10 mouse cellular contexts compared by ENCODE assay signal in the genomic region with DNA sequence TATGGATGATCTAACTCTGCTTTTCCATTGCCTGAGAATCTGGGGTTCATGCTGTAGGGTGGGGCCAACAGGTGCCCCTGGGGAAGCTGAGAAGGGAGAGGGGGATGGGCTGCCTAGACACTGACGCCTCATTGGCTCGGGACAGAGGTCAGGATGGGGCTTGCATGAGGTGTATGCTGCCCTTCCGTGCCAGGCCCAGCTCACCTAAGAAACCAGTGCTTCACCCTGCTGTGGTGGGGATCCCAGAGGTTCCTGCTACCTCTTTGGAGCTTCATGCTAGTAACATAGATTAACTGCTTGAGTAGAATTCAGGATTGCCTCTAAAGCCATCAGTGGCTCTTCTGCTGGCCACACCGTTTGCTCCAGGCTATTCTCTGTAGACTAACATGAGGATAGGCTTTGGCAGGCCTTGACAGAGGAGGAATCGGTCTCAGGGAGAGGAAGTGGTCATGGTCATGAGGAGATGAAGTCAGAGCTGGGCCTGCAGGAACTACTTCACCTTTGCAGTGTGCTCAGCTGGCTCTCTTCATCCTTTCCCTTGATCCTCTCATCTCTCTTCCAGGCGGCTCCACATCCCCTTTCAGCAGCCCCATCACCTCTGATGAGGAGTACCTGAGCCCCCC. TPM values are rescaled to one million over a fixed set of nuclear protein-coding genes. Genes with fewer than 3 reads are reported as not detected.
DNase-seq lines count a peak whose midpoint lies in the region; ATAC-seq lines count a peak whose summit lies in the region.
"Had no signal": no experiment of that assay in that cellular context is flagged by ENCODE, and none has a peak within 500 bp of the region (broad histone marks: within the 10 kb centered on the region; RNA-seq: fewer than 3 reads in every experiment).

No protein-coding gene starts in this region.

- peak overlapping the region; percentile 82 for H3K4me2 ChIP-seq in heart, embryonic 14.5 days (ENCODE audit: low read length)

- H3K9me3 ChIP-seq in heart, embryonic 14.5 days (ENCODE audit: control insufficient read depth, low read length) = no peaks in the 10 kb centered on the region
- H3K9me3 ChIP-seq in hindbrain, embryonic 10.5 days = no peaks in the 10 kb centered on the region

- ATAC-seq in heart, embryonic 14.5 days (ENCODE audit: insufficient number of reproducible peaks, insufficient read depth, low FRiP score, low read depth) = no peak

- peak overlapping the region; percentile 39 to 48 for H3K4me3 ChIP-seq in heart, embryonic 14.5 days (ENCODE audit: control insufficient read depth in 1 of 2, insufficient read depth in 1 of 2, low read depth in 1 of 2, low read length in 2 of 2)
- H3K4me3 ChIP-seq in hindbrain, embryonic 10.5 days = peak overlapping the region; percentile 40
- H3K4me3 ChIP-seq in macrophage (ENCODE audit: inconsistent target) = peak overlapping the region; percentile 81

- H3K4me1 ChIP-seq in heart, embryonic 14.5 days (ENCODE audit: control insufficient read depth in 2 of 2, insufficient read depth in 2 of 2, low read length in 2 of 2) = peaks cover 26 to 52% of the 10 kb centered on the region in 2 experiments
- peaks cover 45% of the 10 kb centered on the region for H3K4me1 ChIP-seq in hindbrain, embryonic 10.5 days (replicated peaks)

- H3K36me3 ChIP-seq in heart, embryonic 14.5 days (ENCODE audit: control insufficient read depth, insufficient read depth, low read length) = peaks cover 68% of the 10 kb centered on the region
- H3K36me3 ChIP-seq in hindbrain, embryonic 10.5 days = peaks cover 35% of the 10 kb centered on the region
- peaks cover 39% of the 10 kb centered on the region for H3K36me3 ChIP-seq in macrophage (ENCODE audit: inconsistent target)

- H3K27ac ChIP-seq in heart, embryonic 14.5 days (replicated peaks in 1 of 2; ENCODE audit: control insufficient read depth in 1 of 2, insufficient read depth in 1 of 2, low read depth in 2 of 2, low read length in 2 of 2) = peak overlapping the region; percentile 96 to 100
- H3K27ac ChIP-seq in hindbrain, embryonic 10.5 days = peak overlapping the region; percentile 89
- H3K27ac ChIP-seq in macrophage = peak overlapping the region; percentile 100

- H3K79me2 ChIP-seq in macrophage (ENCODE audit: inconsistent target) = peaks cover 27% of the 10 kb centered on the region

- DNase-seq in heart, postnatal 25 days (ENCODE audit: low spot score) = no peak
- DNase-seq in NIH3T3 (ENCODE audit: low read depth) = peak; percentile 59
- no peak for DNase-seq in hindbrain, embryonic 10.5 days (ENCODE audit: low spot score)
- DNase-seq in urinary bladder, postnatal 4 days (ENCODE audit: low spot score in 2 of 2) = no peak
- no peak for DNase-seq in left cerebral cortex, postnatal 25 days (ENCODE audit: low spot score in 2 of 2)
- no peak for DNase-seq in right cerebral cortex, postnatal 10 days (ENCODE audit: low spot score in 2 of 2)
- DNase-seq: thymus, adult 18-20 months had no signal

- intact Hi-C loops in heart, postnatal 25 days (cut with DNase I) = no loop called here
- intact Hi-C loops in left cerebral cortex, postnatal 25 days (cut with DNase I) = no loop called here

- no peaks in the 10 kb centered on the region for H3K27me3 ChIP-seq in heart, embryonic 14.5 days (ENCODE audit: control insufficient read depth, insufficient read depth, low read length)
- H3K27me3 ChIP-seq in hindbrain, embryonic 10.5 days (ENCODE audit: insufficient read depth, poor library complexity, severe bottlenecking) = peaks cover 4% of the 10 kb centered on the region; the same call in 1 of the 2 replicates

- peak overlapping the region; percentile 79 for H3K9ac ChIP-seq in heart, embryonic 14.5 days (ENCODE audit: low read length)

- 19% methylated on average over 6 of the region's 6 CpGs for WGBS in heart, embryonic 14.5 days
- WGBS in hindbrain, embryonic 10.5 days = 38% methylated on average over 6 of the region's 6 CpGs
- WGBS in macrophage (ENCODE audit: missing documents) = 37% methylated on average over 6 of the region's 6 CpGs

RNA-seq across cellular contexts. Expression of gene Speg, which starts 25.5 kb away (rescaled TPM):
- polyA plus RNA-seq in heart, embryonic 14.5 days (2014; fragmentation: Nextera tagmentation; extraction: Ambion mirVana) = 52.4 and 53.4 TPM in 2 replicates
- 100 to 1,000 TPM; 141 to 144 TPM for total RNA-seq in heart, postnatal 25 days (2021)
- polyA plus RNA-seq in hindbrain, embryonic 10.5 days (2016; fragmentation: Nextera tagmentation; extraction: Ambion mirVana) = 19.0 and 20.2 TPM in 2 replicates
- 100 to 1,000 TPM in 23 of 26 experiments, 10 to 100 TPM in 3; 27.7 to 350 (median 221) TPM for total RNA-seq in macrophage (2018; cell fraction: chromatin; rRNA removed)
- 100 to 1,000 TPM in 25 of 26 experiments, 10 to 100 TPM in 1; 96.2 to 181 (median 153) TPM for total RNA-seq in macrophage (2018; cell fraction: cytosol; rRNA removed)
- 100 to 1,000 TPM in 21 of 26 experiments, 10 to 100 TPM in 5; 41.9 to 238 (median 169) TPM for total RNA-seq in macrophage (2018; cell fraction: nucleus; rRNA removed)
- polyA plus RNA-seq in macrophage (2018) = 98.9 to 144 TPM (median 121 TPM) in 3 replicates
- 100 to 1,000 TPM; 192 to 208 TPM for total RNA-seq in left cerebral cortex, postnatal 25 days (2021)
- total RNA-seq: monocyte, adult 5-6 weeks had no signal

RNA-seq across cellular contexts. Expression of gene Gmppa, which starts 35.1 kb away (rescaled TPM):
- 53.3 and 71.9 TPM in 2 replicates for polyA plus RNA-seq in heart, embryonic 14.5 days (2014; fragmentation: Nextera tagmentation; extraction: Ambion mirVana)
- 10 to 100 TPM; 36.6 to 37.3 TPM for total RNA-seq in heart, postnatal 25 days (2021)
- 62.3 and 91.2 TPM in 2 replicates for polyA plus RNA-seq in hindbrain, embryonic 10.5 days (2016; fragmentation: Nextera tagmentation; extraction: Ambion mirVana)
- total RNA-seq in macrophage (2018; cell fraction: chromatin; rRNA removed) = 100 to 1,000 TPM in 6 of 26 experiments, 10 to 100 TPM in 20; 36.9 to 137 (median 83.3) TPM
- 10 to 100 TPM; 36.2 to 52.5 (median 47.6) TPM for total RNA-seq in macrophage (2018; cell fraction: cytosol; rRNA removed)
- total RNA-seq in macrophage (2018; cell fraction: nucleus; rRNA removed) = 100 to 1,000 TPM in 5 of 26 experiments, 10 to 100 TPM in 21; 42.4 to 169 (median 85.2) TPM
- 36.3 to 56.6 TPM (median 40.3 TPM) in 3 replicates for polyA plus RNA-seq in macrophage (2018)
- 10 to 100 TPM; 58.8 to 61.0 TPM for total RNA-seq in left cerebral cortex, postnatal 25 days (2021)

RNA-seq across cellular contexts. Expression of gene Des, which starts 40.5 kb away (rescaled TPM):
- polyA plus RNA-seq in heart, embryonic 14.5 days (2014; fragmentation: Nextera tagmentation; extraction: Ambion mirVana) = 351 and 377 TPM in 2 replicates
- total RNA-seq in heart, postnatal 25 days (2021) = 1,000 to 10,000 TPM; 1,261 to 1,294 TPM
- 3.8 and 4.5 TPM in 2 replicates for polyA plus RNA-seq in hindbrain, embryonic 10.5 days (2016; fragmentation: Nextera tagmentation; extraction: Ambion mirVana)
- 1 to 10 TPM in 1 of 26 experiments, not detected in 25; 1.3 TPM for total RNA-seq in macrophage (2018; cell fraction: chromatin; rRNA removed)
- not detected for total RNA-seq in macrophage (2018; cell fraction: cytosol; rRNA removed)
- total RNA-seq in macrophage (2018; cell fraction: nucleus; rRNA removed) = under 1 TPM in 1 of 26 experiments, not detected in 25; 0.27 TPM
- not detected in 3 replicates for polyA plus RNA-seq in macrophage (2018)
- total RNA-seq in left cerebral cortex, postnatal 25 days (2021) = 1 to 10 TPM in 1 of 2 experiments, under 1 TPM in 1; 0.99 to 1.1 TPM
- total RNA-seq: monocyte, adult 5-6 weeks had no signal

RNA-seq across cellular contexts. Expression of gene Asic4, which starts 49.6 kb away (rescaled TPM):
- 0.18 TPM in 1 of 2 replicates, not detected in the other for polyA plus RNA-seq in heart, embryonic 14.5 days (2014; fragmentation: Nextera tagmentation; extraction: Ambion mirVana)
- not detected for total RNA-seq in heart, postnatal 25 days (2021)
- polyA plus RNA-seq in hindbrain, embryonic 10.5 days (2016; fragmentation: Nextera tagmentation; extraction: Ambion mirVana) = 3.8 and 9.3 TPM in 2 replicates
- total RNA-seq in macrophage (2018; cell fraction: chromatin; rRNA removed) = not detected
- total RNA-seq in macrophage (2018; cell fraction: cytosol; rRNA removed) = not detected
- total RNA-seq in macrophage (2018; cell fraction: nucleus; rRNA removed) = not detected
- polyA plus RNA-seq in macrophage (2018) = not detected in 3 replicates
- 10 to 100 TPM; 10.4 to 20.6 TPM for total RNA-seq in left cerebral cortex, postnatal 25 days (2021)
- total RNA-seq: monocyte, adult 5-6 weeks had no signal

Comparison
In these comparisons a context has a peak if more than half of its experiments do, and no peak if none do; other contexts are left out.
1. RNA of gene Des, which starts 40.5 kb away (polyA plus RNA-seq): 351 to 377 TPM in heart, embryonic 14.5 days; 3.8 to 4.5 TPM in hindbrain, embryonic 10.5 days and not detected in macrophage; every median in the first group is over 10 times any median in the second.
2. Peak in every context shown above with its lines, with median percentiles within 50 percentile points of each other: H3K27ac ChIP-seq and H3K4me3 ChIP-seq.